In the genomic region with DNA sequence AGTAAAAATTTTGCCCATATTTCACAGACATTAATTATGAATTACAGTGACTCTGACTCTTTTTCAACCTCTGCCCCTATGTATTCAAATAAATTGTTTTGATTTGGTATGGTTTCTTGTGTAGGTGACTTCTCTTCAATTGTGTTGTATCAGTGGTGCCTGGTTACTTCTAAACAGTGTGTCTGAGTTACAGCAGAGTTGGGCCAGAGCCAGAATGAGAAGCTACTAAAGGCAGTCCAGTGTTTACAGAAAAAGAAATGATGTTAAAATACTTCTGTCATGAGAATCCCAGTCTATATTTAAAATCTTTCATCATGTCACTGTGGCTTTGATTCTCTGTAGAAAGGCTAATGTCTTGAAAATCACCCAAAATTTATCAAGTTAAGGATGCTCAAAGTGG, we compare ENCODE assay signal across 26 mouse cellular contexts.
DNase-seq lines count a peak whose midpoint lies in the region; ATAC-seq and TF ChIP-seq lines count a peak whose summit lies in the region.
"Had no signal": no experiment of that assay in that cellular context is flagged by ENCODE, and none has a peak within 500 bp of the region (broad histone marks: within the 10 kb centered on the region; RNA-seq: fewer than 3 reads in every experiment).

No protein-coding gene starts in this region.

- no peak overlapping the region for H3K4me3 ChIP-seq in heart, embryonic 10.5 days
- H3K4me3 ChIP-seq in heart, embryonic 12.5 days = no peak overlapping the region
- H3K4me3 ChIP-seq in intestine, postnatal 0 days (ENCODE audit: low read depth, low read length) = no peak overlapping the region
- H3K4me3 ChIP-seq: embryonic facial prominence, embryonic 10.5 days; embryonic facial prominence, embryonic 13.5 days; erythroblast, embryonic 14.5 days; forebrain, embryonic 12.5 days; forebrain, embryonic 15.5 days had no signal

- no peak overlapping the region for H3K27ac ChIP-seq in heart, embryonic 10.5 days
- H3K27ac ChIP-seq in heart, embryonic 12.5 days (ENCODE audit: poor library complexity, severe bottlenecking) = no peak overlapping the region
- no peak overlapping the region for H3K27ac ChIP-seq in intestine, postnatal 0 days (ENCODE audit: low read depth, low read length)
- H3K27ac ChIP-seq: embryonic facial prominence, embryonic 10.5 days; embryonic facial prominence, embryonic 13.5 days; forebrain, embryonic 12.5 days; forebrain, embryonic 15.5 days; hindbrain, embryonic 14.5 days; hindbrain, postnatal 0 days had no signal

- no peaks in the 10 kb centered on the region for H3K36me3 ChIP-seq in heart, embryonic 10.5 days
- no peaks in the 10 kb centered on the region for H3K36me3 ChIP-seq in heart, embryonic 12.5 days
- H3K36me3 ChIP-seq in intestine, postnatal 0 days (ENCODE audit: control insufficient read depth, insufficient read depth) = no peaks in the 10 kb centered on the region
- H3K36me3 ChIP-seq: embryonic facial prominence, embryonic 10.5 days; embryonic facial prominence, embryonic 13.5 days; forebrain, embryonic 12.5 days; forebrain, embryonic 15.5 days had no signal

- no peak for ATAC-seq in heart, embryonic 12.5 days (ENCODE audit: insufficient number of reproducible peaks, low FRiP score)
- no peak for ATAC-seq in intestine, postnatal 0 days
- ATAC-seq: CD4-positive, CD25-positive, alpha-beta regulatory T cell, adult 4 months; forebrain, embryonic 15.5 days; hindbrain, postnatal 0 days; inflammation-experienced regulatory T-cells, adult 6 months; intestine, embryonic 16.5 days had no signal

- no peak overlapping the region for H3K9ac ChIP-seq in heart, embryonic 12.5 days
- no peak overlapping the region for H3K9ac ChIP-seq in intestine, postnatal 0 days (ENCODE audit: low read depth, low read length)
- H3K9ac ChIP-seq: embryonic facial prominence, embryonic 13.5 days; forebrain, embryonic 12.5 days; forebrain, embryonic 15.5 days; hindbrain, embryonic 14.5 days had no signal

- intact Hi-C loops in heart, postnatal 36 days (cut with DNase I) = no loop called here
- intact Hi-C loops in left cerebral cortex, postnatal 10 days (cut with DNase I) = no loop called here

- no peaks in the 10 kb centered on the region for H3K9me3 ChIP-seq in heart, embryonic 10.5 days
- H3K9me3 ChIP-seq in heart, embryonic 12.5 days (replicated peaks) = no peaks in the 10 kb centered on the region
- no peaks in the 10 kb centered on the region for H3K9me3 ChIP-seq in intestine, postnatal 0 days (ENCODE audit: control insufficient read depth)
- H3K9me3 ChIP-seq: embryonic facial prominence, embryonic 10.5 days; embryonic facial prominence, embryonic 13.5 days; forebrain, embryonic 12.5 days; forebrain, embryonic 15.5 days had no signal

- no peaks in the 10 kb centered on the region for H3K4me1 ChIP-seq in heart, embryonic 10.5 days
- H3K4me1 ChIP-seq in heart, embryonic 12.5 days (replicated peaks) = no peaks in the 10 kb centered on the region
- no peaks in the 10 kb centered on the region for H3K4me1 ChIP-seq in intestine, postnatal 0 days (replicated peaks; ENCODE audit: control insufficient read depth, insufficient read depth, low read length)
- H3K4me1 ChIP-seq: embryonic facial prominence, embryonic 10.5 days; embryonic facial prominence, embryonic 13.5 days; forebrain, embryonic 12.5 days; forebrain, embryonic 15.5 days had no signal

- peak; percentile 91 for DNase-seq in heart, adult 11 months
- no peak for DNase-seq in heart, embryonic 10.5 days (ENCODE audit: low spot score)
- DNase-seq in heart, adult 8-10 months (ENCODE audit: low spot score) = peak; percentile 21
- peak; percentile 10 to 19 for DNase-seq in heart, adult 9 months (ENCODE audit: low spot score in 2 of 2)
- peak; percentile 5 to 6 for DNase-seq in heart, postnatal 36 days
- DNase-seq in left cerebral cortex, postnatal 10 days (ENCODE audit: extremely low spot score in 1 of 2, low spot score in 2 of 2) = no peak
- DNase-seq: adrenal gland, adult 8-10 months; adrenal gland, postnatal 25 days; cerebellum, adult 18-20 months; cerebellum, adult 9-10 months; cerebellum, postnatal 25 days; embryo, embryonic 11 days; gastrocnemius, postnatal 25 days; kidney, adult 2 months had no signal

- H3K27me3 ChIP-seq in heart, embryonic 10.5 days (ENCODE audit: insufficient read depth, poor library complexity, severe bottlenecking) = no peaks in the 10 kb centered on the region
- no peaks in the 10 kb centered on the region for H3K27me3 ChIP-seq in heart, embryonic 12.5 days (replicated peaks)
- no peaks in the 10 kb centered on the region for H3K27me3 ChIP-seq in intestine, postnatal 0 days (replicated peaks; ENCODE audit: control insufficient read depth, insufficient read depth, low read length)
- H3K27me3 ChIP-seq: embryonic facial prominence, embryonic 13.5 days; forebrain, embryonic 12.5 days; forebrain, embryonic 15.5 days had no signal

- no peak for TF ChIP-seq CTCF in intestine, postnatal 0 days (IDR thresholded peaks at IDR 0.05; ENCODE audit: low read depth)

- no peak overlapping the region for H3K4me2 ChIP-seq in heart, embryonic 12.5 days
- no peak overlapping the region for H3K4me2 ChIP-seq in intestine, postnatal 0 days (replicated peaks; ENCODE audit: low read depth)
- H3K4me2 ChIP-seq: embryonic facial prominence, embryonic 13.5 days; forebrain, embryonic 12.5 days; forebrain, embryonic 15.5 days; hindbrain, embryonic 14.5 days had no signal

Comparison
In these comparisons a context has a peak if more than half of its experiments do, and no peak if none do; other contexts are left out.
1. DNase-seq: peak in heart, adult 11 months (single experiment), heart, adult 8-10 months (single experiment), heart, adult 9 months (2 of 2) and heart, postnatal 36 days (2 of 2); none in heart, embryonic 10.5 days (single experiment) and left cerebral cortex, postnatal 10 days (0 of 2).